Comparison of ENCODE assay signal across 10 mouse cellular contexts in the genomic region with DNA sequence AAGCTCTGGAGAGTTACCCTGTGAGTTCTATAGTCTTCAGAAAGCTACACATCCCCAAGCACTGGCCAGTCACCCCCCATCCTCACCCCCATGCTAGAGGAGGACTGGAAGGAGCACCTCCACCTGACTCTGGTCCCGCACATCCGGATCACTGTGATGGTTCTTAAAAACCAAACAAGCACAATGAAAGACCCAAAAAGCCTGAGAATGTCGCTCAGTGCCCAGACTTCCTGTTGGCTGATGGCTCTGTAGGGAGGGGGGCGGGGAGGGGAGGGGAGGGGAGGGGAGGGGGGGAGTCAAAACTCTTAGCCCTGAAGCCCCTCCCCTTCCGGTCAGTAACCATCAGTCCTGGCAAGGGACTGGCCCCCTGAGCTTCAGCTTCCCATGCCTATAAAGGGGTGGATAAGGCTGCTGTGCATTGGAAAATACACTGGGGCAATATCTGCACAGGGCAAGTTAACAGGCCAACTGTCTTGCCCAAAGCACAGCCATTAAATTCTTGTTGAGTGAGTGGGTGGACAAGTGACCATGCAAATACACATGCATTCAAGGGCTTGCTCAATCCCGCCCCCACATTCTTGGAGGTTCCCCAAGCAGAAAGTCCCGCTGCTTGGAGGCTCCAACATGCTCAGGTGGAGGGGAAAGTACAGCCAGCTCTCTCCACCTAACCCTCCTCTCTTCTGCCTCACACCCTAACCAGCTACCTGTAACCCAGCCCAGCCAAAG. TPM values are rescaled to one million over a fixed set of nuclear protein-coding genes. Genes with fewer than 3 reads are reported as not detected.
DNase-seq lines count a peak whose midpoint lies in the region; ATAC-seq and TF ChIP-seq lines count a peak whose summit lies in the region.
"Had no signal": no experiment of that assay in that cellular context is flagged by ENCODE, and none has a peak within 500 bp of the region (broad histone marks: within the 10 kb centered on the region; RNA-seq: fewer than 3 reads in every experiment).

No protein-coding gene starts in this region.

- H3K4me3 ChIP-seq in heart, embryonic 10.5 days = peak overlapping the region; percentile 10; the same call in 1 of the 2 replicates
- no peak overlapping the region for H3K4me3 ChIP-seq in heart, adult 2 months
- H3K4me3 ChIP-seq in liver, embryonic 13.5 days (replicated peaks) = no peak overlapping the region
- H3K4me3 ChIP-seq: gastrocnemius, adult 2 months; neural tube, embryonic 13.5 days had no signal

- no peak overlapping the region for H3K9ac ChIP-seq in heart, adult 2 months (ENCODE audit: low read depth, low read length)
- H3K9ac ChIP-seq in liver, embryonic 13.5 days = no peak overlapping the region
- H3K9ac ChIP-seq: neural tube, embryonic 13.5 days had no signal

- no peak for TF ChIP-seq CTCF in heart, adult 2 months (IDR thresholded peaks at IDR 0.05)

- no peak overlapping the region for H3K4me2 ChIP-seq in liver, embryonic 13.5 days
- H3K4me2 ChIP-seq: neural tube, embryonic 13.5 days had no signal

- peaks cover 2% of the 10 kb centered on the region; the same call in 1 of the 2 replicates for H3K36me3 ChIP-seq in heart, embryonic 10.5 days
- no peaks in the 10 kb centered on the region for H3K36me3 ChIP-seq in heart, adult 2 months (ENCODE audit: control insufficient read depth, insufficient read depth, low read length)
- H3K36me3 ChIP-seq in liver, embryonic 13.5 days = peaks cover 3% of the 10 kb centered on the region; the same call in 1 of the 2 replicates
- H3K36me3 ChIP-seq: neural tube, embryonic 13.5 days had no signal

- TF ChIP-seq POLR2A in heart, adult 2 months (IDR thresholded peaks at IDR 0.05; ENCODE audit: insufficient read depth, low read depth, low read length) = no peak

- intact Hi-C loops in heart, adult 2 months (cut with DNase I) = no loop called here

- peak overlapping the region; percentile 87 for H3K27ac ChIP-seq in heart, embryonic 10.5 days
- no peak overlapping the region for H3K27ac ChIP-seq in heart, adult 2 months
- H3K27ac ChIP-seq in liver, embryonic 13.5 days = peak overlapping the region; percentile 60; the same call in 1 of the 2 replicates
- H3K27ac ChIP-seq: neural tube, embryonic 13.5 days had no signal

- no peaks in the 10 kb centered on the region for H3K79me2 ChIP-seq in heart, adult 2 months (replicated peaks; ENCODE audit: control insufficient read depth, insufficient read depth, low read length)

- no peaks in the 10 kb centered on the region for H3K9me3 ChIP-seq in heart, embryonic 10.5 days
- H3K9me3 ChIP-seq in liver, embryonic 13.5 days (replicated peaks) = no peaks in the 10 kb centered on the region
- H3K9me3 ChIP-seq: neural tube, embryonic 13.5 days had no signal

- no peaks in the 10 kb centered on the region for H3K27me3 ChIP-seq in heart, embryonic 10.5 days (ENCODE audit: insufficient read depth, poor library complexity, severe bottlenecking)
- H3K27me3 ChIP-seq in heart, adult 2 months (ENCODE audit: control insufficient read depth, insufficient read depth, low read length) = no peaks in the 10 kb centered on the region
- H3K27me3 ChIP-seq in liver, embryonic 13.5 days = no peaks in the 10 kb centered on the region
- H3K27me3 ChIP-seq: neural tube, embryonic 13.5 days had no signal

- ATAC-seq in liver, embryonic 13.5 days (ENCODE audit: low read depth) = no peak

- no peak for DNase-seq in heart, embryonic 10.5 days (ENCODE audit: low spot score)
- no peak for DNase-seq in heart, adult 2 months
- DNase-seq in 3T3-L1 (ENCODE audit: low read depth, low spot score) = peak; percentile 81
- DNase-seq in induced T-regulatory cell, adult 2 months (ENCODE audit: low read depth) = peak; percentile 55
- no peak for DNase-seq in liver, embryonic 13.5 days
- no peak for DNase-seq in testis, postnatal 10 days (ENCODE audit: low spot score)
- no peak for DNase-seq in right cerebral cortex, postnatal 14 days
- DNase-seq in urinary bladder, postnatal 4 days (ENCODE audit: low spot score in 2 of 2) = no peak
- DNase-seq: gastrocnemius, adult 2 months had no signal

- TF ChIP-seq EP300 in heart, adult 2 months (IDR thresholded peaks at IDR 0.05; ENCODE audit: insufficient read depth, low read depth, low read length) = no peak

- H3K4me1 ChIP-seq in heart, embryonic 10.5 days = peaks cover 70% of the 10 kb centered on the region
- peaks cover 15% of the 10 kb centered on the region for H3K4me1 ChIP-seq in heart, adult 2 months (ENCODE audit: control insufficient read depth, insufficient read depth, low read length)
- peaks cover 52% of the 10 kb centered on the region for H3K4me1 ChIP-seq in liver, embryonic 13.5 days (replicated peaks)

- 61% methylated on average over 6 of the region's 7 CpGs for WGBS in heart, embryonic 10.5 days
- 53% methylated on average over 6 of the region's 7 CpGs for WGBS in heart, adult 2 months
- 43% methylated on average over 5 of the region's 7 CpGs for WGBS in liver, embryonic 13.5 days (ENCODE audit: insufficient replicate concordance)

RNA-seq across cellular contexts. Expression of gene Smad3, which starts 59.3 kb away (rescaled TPM):
- polyA plus RNA-seq in heart, embryonic 10.5 days (2016; fragmentation: Nextera tagmentation; extraction: Ambion mirVana) = 15.2 and 20.0 TPM in 2 replicates
- total RNA-seq in heart, adult 2 months (2021) = 10 to 100 TPM; 12.4 to 13.0 TPM
- 18.4 and 24.0 TPM in 2 replicates for polyA plus RNA-seq in heart, adult 2 months (2012; rRNA removed)
- 2.7 and 3.0 TPM in 2 replicates for polyA plus RNA-seq in liver, embryonic 13.5 days (2015; fragmentation: Nextera tagmentation; extraction: Ambion mirVana)

Comparison
In these comparisons a context has a peak if more than half of its experiments do, and no peak if none do; other contexts are left out.
1. DNase-seq: peak in 3T3-L1 (single experiment) and induced T-regulatory cell, adult 2 months (single experiment); none in heart, embryonic 10.5 days (single experiment), heart, adult 2 months (0 of 2), liver, embryonic 13.5 days (single experiment), testis, postnatal 10 days (single experiment), right cerebral cortex, postnatal 14 days (single experiment) and urinary bladder, postnatal 4 days (0 of 2).